Mouse (Mus musculus): ENCODE measurements around the gene Nckap5l. TPM values are rescaled to one million over a fixed set of nuclear protein-coding genes. Genes with fewer than 3 reads are reported as not detected.

The Nckap5l gene
- total and polyA plus RNA-seq, 2 experiments from 2014 or later: 11.4 to 19.5 TPM

GRCm38 (mm10) chr15:99474576-99474926 lies 17.0 kb upstream of the Nckap5l start, which contains the start of gene Bcdin3d:
TSS of gene Bcdin3d (minus strand) at chr15:99474730.
- peaks cover 4% of the 10 kb centered on the region for H3K4me1 ChIP-seq (ENCODE audit: insufficient read depth, low read length)
- peak within 1 kb of the TSS; percentile 81 for H3K9ac ChIP-seq (replicated peaks; ENCODE audit: low read length)
- DNase-seq (ENCODE audit: low spot score): peak; percentile 96
- H3K4me2 ChIP-seq (ENCODE audit: low read depth, low read length): peak within 1 kb of the TSS; percentile 82
- no peaks in the 10 kb centered on the region for H3K27me3 ChIP-seq (ENCODE audit: insufficient read depth, low read length)
- no peaks in the 10 kb centered on the region for H3K9me3 ChIP-seq (ENCODE audit: low read length)
- H3K27ac ChIP-seq: peak within 1 kb of the TSS; percentile 81
- peak; percentile 62 for TF ChIP-seq CTCF (IDR thresholded peaks at IDR 0.05; ENCODE audit: low read depth)
- no peaks in the 10 kb centered on the region for H3K36me3 ChIP-seq (ENCODE audit: insufficient read depth, low read length)
- ATAC-seq: peak; percentile 88
- WGBS: under 1% methylated on average over 25 of the region's 26 CpGs
- peak within 1 kb of the TSS; percentile 92 for H3K4me3 ChIP-seq (ENCODE audit: low read length)

- Histone ChIP-seq H3K4me2 (ENCODE audit: low read depth, low read length) (peak overlapping the region; percentile 82), H3K4me1 (ENCODE audit: insufficient read depth, low read length) (peaks cover 4% of the 10 kb centered on the region), H3K9me3 (ENCODE audit: low read length) (no peaks in the 10 kb centered on the region), H3K4me3 (ENCODE audit: low read length) (peak overlapping the region; percentile 92), H3K9ac (replicated peaks; ENCODE audit: low read length) (peak overlapping the region; percentile 81), H3K36me3 (ENCODE audit: insufficient read depth, low read length) (no peaks in the 10 kb centered on the region), H3K27me3 (ENCODE audit: insufficient read depth, low read length) (no peaks in the 10 kb centered on the region), H3K27ac (peak overlapping the region; percentile 81)
- WGBS: 6% methylated on average over 38 of the region's 38 CpGs
- peak; percentile 78 for DNase-seq (ENCODE audit: low spot score)
- TF ChIP-seq CTCF (IDR thresholded peaks at IDR 0.05; ENCODE audit: low read depth): no peak
- ATAC-seq: peak; percentile 77
Measured at GRCm38 (mm10) chr15:99473801-99474575, 16.4 kb upstream of the Nckap5l start.

- 87% methylated on average over 7 of the region's 7 CpGs for WGBS
- H3K36me3 ChIP-seq (ENCODE audit: insufficient read depth, low read length): no peaks in the 10 kb centered on the region
- no peak overlapping the region for H3K4me3 ChIP-seq (ENCODE audit: low read length)
- no peak overlapping the region for H3K9ac ChIP-seq (replicated peaks; ENCODE audit: low read length)
- no peak for TF ChIP-seq CTCF (IDR thresholded peaks at IDR 0.05; ENCODE audit: low read depth)
- no peak overlapping the region for H3K4me2 ChIP-seq (ENCODE audit: low read depth, low read length)
- ATAC-seq: no peak
- no peaks in the 10 kb centered on the region for H3K9me3 ChIP-seq (ENCODE audit: low read length)
- no peaks in the 10 kb centered on the region for H3K27me3 ChIP-seq (ENCODE audit: insufficient read depth, low read length)
- no peak for DNase-seq (ENCODE audit: low spot score)
- H3K4me1 ChIP-seq (ENCODE audit: insufficient read depth, low read length): peaks cover 4% of the 10 kb centered on the region
- no peak overlapping the region for H3K27ac ChIP-seq
Measured at GRCm38 (mm10) chr15:99472972-99473371, 15.4 kb upstream of the Nckap5l start.

GRCm38 (mm10) chr15:99471677-99472063 lies 14.1 kb upstream of the Nckap5l start:
- Histone ChIP-seq H3K9me3 (ENCODE audit: low read length) (no peaks in the 10 kb centered on the region), H3K27ac (no peak overlapping the region), H3K4me2 (ENCODE audit: low read depth, low read length) (no peak overlapping the region), H3K36me3 (ENCODE audit: insufficient read depth, low read length) (no peaks in the 10 kb centered on the region), H3K27me3 (ENCODE audit: insufficient read depth, low read length) (no peaks in the 10 kb centered on the region), H3K4me1 (ENCODE audit: insufficient read depth, low read length) (peaks cover 4% of the 10 kb centered on the region), H3K9ac (replicated peaks; ENCODE audit: low read length) (no peak overlapping the region), H3K4me3 (ENCODE audit: low read length) (no peak overlapping the region)
- WGBS: 82% methylated on average over 14 of the region's 14 CpGs
- no peak for TF ChIP-seq CTCF (IDR thresholded peaks at IDR 0.05; ENCODE audit: low read depth)
- no peak for ATAC-seq
- no peak for DNase-seq (ENCODE audit: low spot score)

- ATAC-seq: no peak
- Histone ChIP-seq H3K4me2 (ENCODE audit: low read depth, low read length) (peak overlapping the region; percentile 17), H3K27ac (peak overlapping the region; percentile 41)
Measured at GRCm38 (mm10) chr15:99470971-99471676, 13.6 kb upstream of the Nckap5l start.

GRCm38 (mm10) chr15:99470224-99470761 lies 12.7 kb upstream of the Nckap5l start:
- Histone ChIP-seq H3K27me3 (ENCODE audit: insufficient read depth, low read length) (no peaks in the 10 kb centered on the region), H3K36me3 (ENCODE audit: insufficient read depth, low read length) (no peaks in the 10 kb centered on the region), H3K4me1 (ENCODE audit: insufficient read depth, low read length) (peaks cover 4% of the 10 kb centered on the region), H3K4me3 (ENCODE audit: low read length) (no peak overlapping the region), H3K9me3 (ENCODE audit: low read length) (no peaks in the 10 kb centered on the region), H3K4me2 (ENCODE audit: low read depth, low read length) (peak overlapping the region; percentile 17; the same call in 1 of the 2 replicates), H3K9ac (replicated peaks; ENCODE audit: low read length) (no peak overlapping the region), H3K27ac (peak overlapping the region; percentile 41; the same call in 1 of the 2 replicates)
- ATAC-seq (no peak), DNase-seq (ENCODE audit: low spot score) (no peak)
- WGBS: 75% methylated on average over 31 of the region's 31 CpGs
- TF ChIP-seq CTCF (IDR thresholded peaks at IDR 0.05; ENCODE audit: low read depth): no peak

More at GRCm38 (mm10) chr15:99470971-99471676, 13.6 kb upstream of the Nckap5l start:
- Histone ChIP-seq H3K4me1 (ENCODE audit: insufficient read depth, low read length) (peaks cover 4% of the 10 kb centered on the region), H3K9me3 (ENCODE audit: low read length) (no peaks in the 10 kb centered on the region), H3K9ac (replicated peaks; ENCODE audit: low read length) (no peak overlapping the region), H3K36me3 (ENCODE audit: insufficient read depth, low read length) (no peaks in the 10 kb centered on the region), H3K27me3 (ENCODE audit: insufficient read depth, low read length) (no peaks in the 10 kb centered on the region), H3K4me3 (ENCODE audit: low read length) (no peak overlapping the region)
- WGBS: 64% methylated on average over 17 of the region's 17 CpGs
- DNase-seq (ENCODE audit: low spot score): peak; percentile 75
- peak; percentile 83 for TF ChIP-seq CTCF (IDR thresholded peaks at IDR 0.05; ENCODE audit: low read depth)

All from hindbrain, postnatal 0 days (tissue).